Mouse (Mus musculus) thymus, adult 2 months (tissue): Measurements from ENCODE around the gene Dtd1.

Experiments
- CTCF ChIP-seq: fragments of 200-500 bp; IDR thresholded peaks from 2 replicates; pipeline ENCODE4 v1.5.1; 2012; ENCODE audit warnings: mild to moderate bottlenecking, control low read depth, low read length, moderate library complexity, borderline replicate concordance; ENCODE audit not compliant: control insufficient read depth, poor library complexity, insufficient read depth; ENCODE audit errors: extremely low read depth
- POLR2A ChIP-seq: fragments of 200-500 bp; IDR thresholded peaks from 2 replicates; pipeline ENCODE4 v1.6.1; 2012; ENCODE audit warnings: mild to moderate bottlenecking, low read length, control low read depth, moderate library complexity; ENCODE audit not compliant: control insufficient read depth, poor library complexity, insufficient read depth; ENCODE audit errors: extremely low read depth

DNA sequence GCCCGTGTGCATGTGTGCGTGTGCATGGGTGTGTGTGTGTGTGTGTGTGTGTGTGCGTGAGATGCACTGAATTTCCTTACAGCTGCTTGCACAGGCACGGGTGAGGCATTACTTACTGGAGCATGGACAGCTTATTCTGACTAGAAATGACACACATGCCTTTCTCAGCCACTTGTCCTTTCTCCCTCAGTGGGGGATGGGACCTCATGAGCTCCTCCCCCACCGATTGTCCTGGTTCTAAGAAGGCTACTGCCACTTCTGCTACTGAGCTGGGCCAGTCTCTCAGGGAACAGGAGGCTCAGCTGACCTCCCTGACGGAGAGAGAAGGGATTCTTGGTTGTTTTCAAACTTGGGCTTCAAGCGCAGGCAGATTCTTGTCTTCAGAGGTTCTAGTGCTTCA lies 40.4 kb downstream of the Dtd1 start:
- TF ChIP-seq CTCF (no peak), POLR2A (no peak)
